Mouse (Mus musculus): ENCODE results near the gene Hmgb1. TPM values are rescaled to one million over a fixed set of nuclear protein-coding genes. Genes with fewer than 3 reads are reported as not detected.

Hmgb1 gene
- polyA plus RNA-seq, 1 experiment: 88.6 TPM

DNA sequence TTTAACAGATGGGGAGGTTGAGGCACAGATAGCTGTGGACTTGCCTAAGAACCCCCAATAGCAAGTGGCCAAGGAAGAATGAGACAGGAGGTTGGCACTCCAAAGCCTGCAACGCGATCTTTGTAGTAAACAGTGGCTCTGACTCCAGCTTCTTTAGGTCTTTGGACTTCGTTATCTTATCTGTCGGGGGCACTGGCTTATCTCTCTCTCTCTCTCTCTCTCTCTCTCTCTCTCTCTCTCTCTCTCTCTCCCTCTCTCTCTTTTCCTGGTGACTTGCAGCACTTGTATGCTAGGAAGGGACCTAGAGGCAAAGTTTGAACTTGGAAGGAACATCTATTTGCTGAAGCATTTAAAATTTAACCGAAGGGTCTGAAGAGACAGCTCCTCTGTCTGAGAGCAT, 155.9 kb downstream of the Hmgb1 start:
- Histone ChIP-seq H3K79me2 (ENCODE audit: control insufficient read depth, insufficient read depth) (no peaks in the 10 kb centered on the region), H3ac (ENCODE audit: control insufficient read depth, insufficient read length) (no peak overlapping the region), H3K4me2 (ENCODE audit: low read depth) (no peak overlapping the region), H3K27me3 (ENCODE audit: control insufficient read depth, insufficient read depth, insufficient read length) (no peaks in the 10 kb centered on the region), H3K4me3 (no peak overlapping the region), H3K36me3 (ENCODE audit: control insufficient read depth, insufficient read depth) (no peaks in the 10 kb centered on the region)
- TF ChIP-seq MAX (IDR thresholded peaks at IDR 0.05; ENCODE audit: low read depth) (no peak), E2F4 (IDR thresholded peaks at IDR 0.05; ENCODE audit: insufficient read depth) (no peak), TCF12 (IDR thresholded peaks at IDR 0.05; ENCODE audit: insufficient read depth, poor library complexity, severe bottlenecking) (no peak), USF1 (IDR thresholded peaks at IDR 0.05; ENCODE audit: low read depth) (no peak), CEBPB (IDR thresholded peaks at IDR 0.05; ENCODE audit: insufficient read depth, poor library complexity, severe bottlenecking) (no peak), MYOD1 (IDR thresholded peaks at IDR 0.05; ENCODE audit: control insufficient read depth in 1 of 3, insufficient read length in 2 of 3, low read depth in 2 of 3) (no peak), POLR2A (IDR thresholded peaks at IDR 0.05; ENCODE audit: insufficient read length, low read depth) (no peak), SRF (IDR thresholded peaks at IDR 0.05; ENCODE audit: control insufficient read depth, insufficient read length, low read depth) (no peak), REST (IDR thresholded peaks at IDR 0.05; ENCODE audit: insufficient read depth, insufficient read length) (no peak)

DNA sequence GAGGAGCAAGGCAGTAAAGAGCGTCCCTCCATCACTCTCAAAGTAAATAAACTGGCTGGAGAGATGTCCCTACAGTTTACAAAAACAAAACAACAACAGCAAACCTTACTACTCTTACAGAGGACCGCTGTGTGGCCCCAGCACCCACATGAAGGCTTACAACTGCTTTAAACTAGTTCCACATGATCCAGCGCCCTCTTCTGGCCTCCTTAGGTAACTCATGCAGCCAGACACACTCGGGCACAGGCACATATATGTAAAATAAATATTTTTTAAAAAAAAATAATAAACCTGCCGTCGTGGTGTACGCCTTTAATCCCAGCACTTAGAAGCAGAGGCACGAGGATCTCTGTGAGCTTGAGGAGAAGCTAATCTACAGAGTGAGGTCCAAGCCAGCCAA, 156.9 kb downstream of the Hmgb1 start:
- TF ChIP-seq CEBPB (IDR thresholded peaks at IDR 0.05; ENCODE audit: insufficient read depth, poor library complexity, severe bottlenecking) (no peak), POLR2AphosphoS2 (IDR thresholded peaks at IDR 0.05; ENCODE audit: insufficient read length, low read depth) (no peak), MYOD1 (IDR thresholded peaks at IDR 0.05; ENCODE audit: control insufficient read depth in 1 of 3, insufficient read length in 2 of 3, low read depth in 2 of 3) (no peak), E2F4 (IDR thresholded peaks at IDR 0.05; ENCODE audit: insufficient read depth) (no peak), TCF12 (IDR thresholded peaks at IDR 0.05; ENCODE audit: insufficient read depth, poor library complexity, severe bottlenecking) (no peak), MAX (IDR thresholded peaks at IDR 0.05; ENCODE audit: low read depth) (no peak), MYOG (IDR thresholded peaks at IDR 0.05; ENCODE audit: control insufficient read depth in 1 of 3, insufficient read depth in 1 of 3, insufficient read length in 2 of 3, low read depth in 2 of 3) (no peak), REST (IDR thresholded peaks at IDR 0.05; ENCODE audit: insufficient read depth, insufficient read length) (no peak), SRF (IDR thresholded peaks at IDR 0.05; ENCODE audit: control insufficient read depth, insufficient read length, low read depth) (no peak)
- H3K4me3 ChIP-seq: no peak overlapping the region
- no peak overlapping the region for H3K4me2 ChIP-seq (ENCODE audit: low read depth)
- no peaks in the 10 kb centered on the region for H3K36me3 ChIP-seq (ENCODE audit: control insufficient read depth, insufficient read depth)
- no peaks in the 10 kb centered on the region for H3K79me2 ChIP-seq (ENCODE audit: control insufficient read depth, insufficient read depth)
- H3ac ChIP-seq (ENCODE audit: control insufficient read depth, insufficient read length): no peak overlapping the region
- no peaks in the 10 kb centered on the region for H3K27me3 ChIP-seq (ENCODE audit: control insufficient read depth, insufficient read depth, insufficient read length)

DNA sequence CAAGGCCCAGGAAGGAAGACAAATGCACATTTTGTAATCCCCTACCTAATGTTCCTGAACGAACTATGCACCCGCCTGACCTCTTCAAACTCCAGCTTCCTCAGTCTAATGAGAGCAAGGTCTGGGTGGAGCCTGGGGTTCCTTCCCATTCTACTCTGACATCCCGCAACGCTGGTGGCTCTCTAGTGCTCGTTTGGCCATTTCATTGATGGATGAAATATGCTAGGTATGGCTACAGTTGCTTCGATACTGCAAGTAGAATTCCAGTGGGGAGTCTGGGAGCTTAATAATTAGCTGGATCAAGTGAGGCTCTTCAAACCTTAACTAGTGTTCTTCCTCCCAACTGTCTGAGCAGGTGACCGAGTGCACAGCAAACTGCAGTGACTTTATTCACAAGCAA, 163.2 kb downstream of the Hmgb1 start:
- Histone ChIP-seq H3K4me3 (no peak overlapping the region), H3K36me3 (ENCODE audit: control insufficient read depth, insufficient read depth) (no peaks in the 10 kb centered on the region), H3ac (ENCODE audit: control insufficient read depth, insufficient read length) (no peak overlapping the region), H3K27me3 (ENCODE audit: control insufficient read depth, insufficient read depth, insufficient read length) (no peaks in the 10 kb centered on the region), H3K79me2 (ENCODE audit: control insufficient read depth, insufficient read depth) (no peaks in the 10 kb centered on the region), H3K4me2 (ENCODE audit: low read depth) (no peak overlapping the region)
- TF ChIP-seq USF1 (IDR thresholded peaks at IDR 0.05; ENCODE audit: low read depth) (no peak), MYOD1 (IDR thresholded peaks at IDR 0.05; ENCODE audit: control insufficient read depth in 1 of 3, insufficient read length in 2 of 3, low read depth in 2 of 3) (no peak)

DNA sequence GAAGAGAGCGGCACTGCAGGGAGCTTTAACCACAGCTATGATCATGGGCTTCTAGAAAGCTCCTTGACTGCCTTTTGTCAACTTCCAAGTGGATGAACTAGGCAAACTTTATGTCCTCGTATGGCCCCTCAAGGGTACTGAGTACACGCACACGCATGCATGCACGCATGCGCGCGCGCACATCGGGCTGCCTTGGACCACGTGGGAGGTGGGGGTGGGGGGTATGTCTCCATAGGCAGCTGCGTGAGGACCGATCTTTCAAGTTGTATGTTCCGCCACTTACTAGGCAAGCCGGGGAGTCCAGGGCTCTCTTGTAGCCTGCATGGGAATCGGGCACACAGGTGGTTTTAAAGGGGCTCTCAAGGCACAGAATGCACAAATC, 163.6 kb downstream of the Hmgb1 start:
- no peak overlapping the region for H3ac ChIP-seq (ENCODE audit: control insufficient read depth, insufficient read length)
- TF ChIP-seq MYOG (IDR thresholded peaks at IDR 0.05; ENCODE audit: control insufficient read depth in 1 of 3, insufficient read depth in 1 of 3, insufficient read length in 2 of 3, low read depth in 2 of 3): no peak
- TF ChIP-seq POLR2AphosphoS2 (IDR thresholded peaks at IDR 0.05; ENCODE audit: insufficient read length, low read depth): no peak
- no peak for TF ChIP-seq USF1 (IDR thresholded peaks at IDR 0.05; ENCODE audit: low read depth)
- no peak for TF ChIP-seq E2F4 (IDR thresholded peaks at IDR 0.05; ENCODE audit: insufficient read depth)
- TF ChIP-seq CEBPB (IDR thresholded peaks at IDR 0.05; ENCODE audit: insufficient read depth, poor library complexity, severe bottlenecking): no peak
- TF ChIP-seq SRF (IDR thresholded peaks at IDR 0.05; ENCODE audit: control insufficient read depth, insufficient read length, low read depth): no peak
- TF ChIP-seq MYOD1 (IDR thresholded peaks at IDR 0.05; ENCODE audit: control insufficient read depth in 1 of 3, insufficient read length in 2 of 3, low read depth in 2 of 3): no peak
- TF ChIP-seq TCF3 (IDR thresholded peaks at IDR 0.05; ENCODE audit: insufficient read length, low read depth): no peak
- TF ChIP-seq TCF12 (IDR thresholded peaks at IDR 0.05; ENCODE audit: insufficient read depth, poor library complexity, severe bottlenecking): no peak
- TF ChIP-seq POLR2A (IDR thresholded peaks at IDR 0.05; ENCODE audit: insufficient read length, low read depth): no peak
- TF ChIP-seq REST (IDR thresholded peaks at IDR 0.05; ENCODE audit: insufficient read depth, insufficient read length): no peak
- TF ChIP-seq MAX (IDR thresholded peaks at IDR 0.05; ENCODE audit: low read depth): no peak
- no peaks in the 10 kb centered on the region for H3K36me3 ChIP-seq (ENCODE audit: control insufficient read depth, insufficient read depth)
- H3K4me3 ChIP-seq: no peak overlapping the region
- no peaks in the 10 kb centered on the region for H3K79me2 ChIP-seq (ENCODE audit: control insufficient read depth, insufficient read depth)
- no peak overlapping the region for H3K4me2 ChIP-seq (ENCODE audit: low read depth)
- no peaks in the 10 kb centered on the region for H3K27me3 ChIP-seq (ENCODE audit: control insufficient read depth, insufficient read depth, insufficient read length)

DNA sequence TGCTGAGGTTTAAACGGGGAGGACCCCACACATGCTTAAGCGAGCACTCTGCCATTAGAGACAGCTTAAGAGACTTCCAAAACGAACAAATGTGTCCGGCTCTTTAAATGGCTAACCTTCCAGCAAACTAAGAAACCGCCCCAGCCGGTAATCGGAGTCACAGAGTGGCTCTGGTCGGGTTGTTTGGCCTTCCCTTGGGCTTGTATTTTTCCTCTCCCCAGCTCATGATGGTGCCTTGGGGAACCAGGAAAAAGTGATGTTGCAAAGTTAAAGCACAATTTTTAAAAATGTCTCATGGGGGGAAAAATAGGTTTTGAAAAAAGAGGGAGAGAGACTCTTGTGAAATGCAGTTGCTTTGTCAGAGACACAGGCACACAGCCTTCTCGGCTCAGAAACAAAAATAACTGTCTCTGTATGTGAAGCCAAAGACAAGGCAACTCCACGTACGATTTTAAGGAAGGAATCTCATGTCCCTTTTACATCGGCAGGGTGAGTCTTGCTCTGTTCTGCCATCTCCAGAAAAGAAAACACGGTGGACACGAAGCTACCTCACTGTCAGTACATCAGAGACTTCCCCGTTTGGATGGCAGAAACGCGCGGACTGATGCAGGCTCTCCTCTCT, 164.1 kb downstream of the Hmgb1 start:
- TF ChIP-seq USF1 (IDR thresholded peaks at IDR 0.05; ENCODE audit: low read depth) (no peak), MYOG (IDR thresholded peaks at IDR 0.05; ENCODE audit: control insufficient read depth in 1 of 3, insufficient read depth in 1 of 3, insufficient read length in 2 of 3, low read depth in 2 of 3) (no peak), MAX (IDR thresholded peaks at IDR 0.05; ENCODE audit: low read depth) (no peak), TCF3 (IDR thresholded peaks at IDR 0.05; ENCODE audit: insufficient read length, low read depth) (no peak), TCF12 (IDR thresholded peaks at IDR 0.05; ENCODE audit: insufficient read depth, poor library complexity, severe bottlenecking) (no peak), E2F4 (IDR thresholded peaks at IDR 0.05; ENCODE audit: insufficient read depth) (no peak)
- Histone ChIP-seq H3K4me2 (ENCODE audit: low read depth) (no peak overlapping the region), H3K79me2 (ENCODE audit: control insufficient read depth, insufficient read depth) (no peaks in the 10 kb centered on the region), H3K27me3 (ENCODE audit: control insufficient read depth, insufficient read depth, insufficient read length) (no peaks in the 10 kb centered on the region), H3ac (ENCODE audit: control insufficient read depth, insufficient read length) (no peak overlapping the region), H3K36me3 (ENCODE audit: control insufficient read depth, insufficient read depth) (no peaks in the 10 kb centered on the region), H3K4me3 (no peak overlapping the region)
